Mouse (Mus musculus) intestine, postnatal 0 days (tissue): ENCODE measurements around the gene Prr23a3. TPM values are rescaled to one million over a fixed set of nuclear protein-coding genes. Genes with fewer than 3 reads are reported as not detected.

ENCODE experiments used
- ATAC-seq: fragments of 200-750 bp; cut with Nextera tagmentation; 2 replicates; pipeline ENCODE4 v1.8.0; 2017; ENCODE audit warnings: mild to moderate bottlenecking, moderate TSS enrichment, moderate library complexity
- H3K27ac ChIP-seq: fragments of 300-500 bp; sonication (generic); 2 replicates; pipeline ENCODE4 v1.5.1; 2014; ENCODE audit warnings: mild to moderate bottlenecking, low read depth, low read length, moderate library complexity
- H3K27me3 ChIP-seq: fragments of 300-500 bp; sonication (generic); replicated peaks from 2 replicates; pipeline ENCODE4 v1.6.1; 2014; ENCODE audit warnings: low read length, mixed read lengths; ENCODE audit not compliant: control insufficient read depth, insufficient read depth
- H3K36me3 ChIP-seq: fragments of 300-500 bp; sonication (generic); 2 replicates; pipeline ENCODE4 v1.6.1; 2014; ENCODE audit warnings: mild to moderate bottlenecking, moderate library complexity; ENCODE audit not compliant: control insufficient read depth, insufficient read depth
- H3K4me1 ChIP-seq: fragments of 300-500 bp; sonication (generic); replicated peaks from 2 replicates; pipeline ENCODE4 v1.6.1; 2014; ENCODE audit warnings: antibody characterized with exemption, low read length, mixed read lengths; ENCODE audit not compliant: control insufficient read depth, insufficient read depth
- H3K4me2 ChIP-seq: fragments of 300-500 bp; sonication (generic); replicated peaks from 2 replicates; pipeline ENCODE4 v1.6.1; 2014; ENCODE audit warnings: low read depth, mild to moderate bottlenecking, moderate library complexity
- H3K4me3 ChIP-seq: fragments of 300-500 bp; sonication (generic); 2 replicates; pipeline ENCODE4 v1.5.1; 2014; ENCODE audit warnings: low read depth, low read length
- H3K9ac ChIP-seq: fragments of 300-500 bp; sonication (generic); 2 replicates; pipeline ENCODE4 v1.6.1; 2014; ENCODE audit warnings: mild to moderate bottlenecking, low read depth, low read length
- H3K9me3 ChIP-seq: fragments of 300-500 bp; sonication (generic); 2 replicates; pipeline ENCODE4 v1.6.1; 2016; ENCODE audit warnings: mixed run types; ENCODE audit not compliant: control insufficient read depth
- CTCF ChIP-seq: sonication (generic); IDR thresholded peaks from 2 replicates; pipeline ENCODE4 v1.5.1; 2016; ENCODE audit warnings: low read depth, mild to moderate bottlenecking, control low read depth, antibody characterized with exemption, moderate library complexity
- WGBS: fragments of 180-500 bp; shearing (Covaris S2); extraction: QIAGEN DNeasy Blood & Tissue Kit; methylation state at CpG from one replicate; pipeline ENCODE4 v1.1.7; 2014; 5-methylcytosine and 5-hydroxymethylcytosine counted together
- polyA plus RNA-seq: library from polyadenylated mRNA; unstranded; fragments of >200 nt; fragmentation: Nextera tagmentation; extraction: Ambion mirVana; gene quantifications from 2 replicates; pipeline ENCODE4 v1.2.1, GENCODE M21; 2015

Prr23a3 gene
- polyA plus RNA-seq, 1 experiment from 2014 or later, result not detected

- H3K27ac ChIP-seq, result no peak within 1 kb of the TSS
- H3K9me3 ChIP-seq, result no peaks in the 10 kb centered on the region
- H3K4me1 ChIP-seq, result no peaks in the 10 kb centered on the region
- no peak within 1 kb of the TSS for H3K9ac ChIP-seq
- no peak within 1 kb of the TSS for H3K4me2 ChIP-seq
- no peaks in the 10 kb centered on the region for H3K36me3 ChIP-seq
- WGBS, result 92% methylated on average over 2 of the region's 2 CpGs
- no peak for TF ChIP-seq CTCF
- H3K27me3 ChIP-seq, result no peaks in the 10 kb centered on the region
- no peak for ATAC-seq
- no peak within 1 kb of the TSS for H3K4me3 ChIP-seq
Measured at GRCm38 (mm10) chr9:98902819-98903218, 38.3 kb downstream of the Prr23a3 start, which contains the start of gene 7420426K07Rik. Gene 7420426K07Rik (plus strand): TSS chr9:98903119.

Other genes with a start within 250 kb of the Prr23a3 start
- gene Prr23a1, start 22.3 kb upstream of the Prr23a3 start, polyA plus RNA-seq, result not detected in 2 replicates
- gene Prr23a2, start 8.3 kb upstream of the Prr23a3 start, polyA plus RNA-seq, result not detected in 2 replicates
- not detected in 2 replicates for gene 7420426K07Rik, start 38.4 kb downstream of the Prr23a3 start, polyA plus RNA-seq
- not detected in 2 replicates for gene Foxl2, start 90.5 kb downstream of the Prr23a3 start, polyA plus RNA-seq
- gene Faim, start 121.6 kb downstream of the Prr23a3 start, polyA plus RNA-seq, result 30.3 and 31.2 TPM in 2 replicates
- gene Gm1123, start 170.9 kb downstream of the Prr23a3 start, polyA plus RNA-seq, result 45.9 and 46.8 TPM in 2 replicates